Mouse (Mus musculus) heart, postnatal 14 days (tissue): ENCODE measurements around the gene Babam1. TPM values are rescaled to one million over a fixed set of nuclear protein-coding genes. Genes with fewer than 3 reads are reported as not detected.

ENCODE experiments used
- DNase-seq, 2 experiments: peaks; one replicate each; pipeline ENCODE4 v3.0.0; 2021 to 2022
- intact Hi-C: fragments of 180-260 bp; cut with DNase I; formaldehyde crosslinking; loops from one replicate; pipeline ENCODE4 v1.15.1; 2025
- long read RNA-seq, 2 experiments: library from polyadenylated mRNA; stranded (forward); transcript quantifications; one replicate each; pipeline ENCODE4 v2.0.0; 2021
- total RNA-seq, 2 experiments: library from RNA; stranded (reverse); gene quantifications; 2 replicates each; pipeline ENCODE4 v1.2.3; 2021

Gene Babam1
- total RNA-seq, result 10 to 100 TPM; 57.0 to 62.9 TPM
- long read RNA-seq, experiment 1, transcript Babam1-201 (9 exons, 1,433 nt), result major isoform, 46 of 63 reads
- long read RNA-seq, experiment 1, partial matches to known transcripts, result 4 of 63 reads
- long read RNA-seq, experiment 1, other reads (novel, unspliced or antisense), result 13 of 63 reads
- long read RNA-seq, experiment 2, transcript Babam1-201 (9 exons, 1,433 nt), result major isoform, 33 of 42 reads
- long read RNA-seq, experiment 2, partial matches to known transcripts, result 4 of 42 reads
- long read RNA-seq, experiment 2, other reads (novel, unspliced or antisense), result 5 of 42 reads

- intact Hi-C loops, result loop anchor here (5.0 kb wide), 1 partner anchor 824 kb away; no protein-coding TSS in a partner anchor
- DNase-seq, result peak; percentile 89 to 93
Measured at GRCm38 (mm10) chr8:71396639-71397305, at the start of gene Babam1. Babam1 (plus strand) TSS chr8:71396861.

- intact Hi-C loops, result no loop called here
- DNase-seq, result no peak
Measured at GRCm38 (mm10) chr8:71351117-71351516, 45.5 kb upstream of the Babam1 start.

GRCm38 (mm10) chr8:71351520-71351919, 45.1 kb upstream of the Babam1 start:
- intact Hi-C loops, result no loop called here
- DNase-seq, result no peak

GRCm38 (mm10) chr8:71358026-71358425, 38.6 kb upstream of the Babam1 start:
- DNase-seq, result no peak
- intact Hi-C loops, result no loop called here

- DNase-seq, result peak; percentile 88 to 92
- intact Hi-C loops, result loop anchor here (5.0 kb wide), 1 partner anchor 95 kb away; the partner anchor contains the start of genes Abhd8 and Mrpl34
Measured at GRCm38 (mm10) chr8:71366771-71367528, 29.7 kb upstream of the Babam1 start, which contains the start of gene Use1. Use1 (plus strand) TSS chr8:71366848.

- no peak for DNase-seq
- intact Hi-C loops, result loop anchor here (5.0 kb wide), 1 partner anchor 95 kb away; the partner anchor contains the start of genes Abhd8 and Mrpl34
Measured at GRCm38 (mm10) chr8:71367529-71368176, 29.0 kb upstream of the Babam1 start.

GRCm38 (mm10) chr8:71368366-71368765, 28.3 kb upstream of the Babam1 start:
- DNase-seq, result no peak
- intact Hi-C loops, result loop anchor here (5.0 kb wide), 1 partner anchor 94 kb away; the partner anchor contains the start of genes Abhd8 and Mrpl34

- intact Hi-C loops, result loop anchor here (5.0 kb wide), 1 partner anchor 93 kb away; the partner anchor contains the start of genes Abhd8 and Mrpl34
- no peak for DNase-seq
Measured at GRCm38 (mm10) chr8:71369040-71369718, 27.5 kb upstream of the Babam1 start.

- no peak for DNase-seq
- intact Hi-C loops, result loop anchor here (5.0 kb wide), 1 partner anchor 102 kb away; no protein-coding TSS in a partner anchor
Measured at GRCm38 (mm10) chr8:71370711-71371235, 25.9 kb upstream of the Babam1 start.

- intact Hi-C loops, result loop anchor here (5.0 kb wide), 1 partner anchor 101 kb away; no protein-coding TSS in a partner anchor
- DNase-seq, result peak; percentile 97 to 98
Measured at GRCm38 (mm10) chr8:71371236-71371848, 25.3 kb upstream of the Babam1 start, which contains the start of gene Ocel1. Ocel1 (plus strand) TSS chr8:71371298.

- intact Hi-C loops, result loop anchor here (5.0 kb wide), 1 partner anchor 100 kb away; no protein-coding TSS in a partner anchor
- DNase-seq, result no peak
Measured at GRCm38 (mm10) chr8:71372427-71372826, 24.2 kb upstream of the Babam1 start.

GRCm38 (mm10) chr8:71373000-71373399, 23.7 kb upstream of the Babam1 start:
- DNase-seq, result no peak
- intact Hi-C loops, result loop anchor here (5.0 kb wide), 1 partner anchor 99 kb away; no protein-coding TSS in a partner anchor

GRCm38 (mm10) chr8:71374616-71375206, 21.9 kb upstream of the Babam1 start:
- intact Hi-C loops, result loop anchor here (2.0 to 5.0 kb wide), 2 partner anchors 30 to 98 kb away; no protein-coding TSS in a partner anchor
- no peak for DNase-seq

GRCm38 (mm10) chr8:71375581-71376422, 20.9 kb upstream of the Babam1 start:
- intact Hi-C loops, result loop anchor here (2.0 kb wide), 1 partner anchor 29 kb away; no protein-coding TSS in a partner anchor
- DNase-seq, result peak; percentile 57 to 65

GRCm38 (mm10) chr8:71376423-71377030, 20.1 kb upstream of the Babam1 start:
- intact Hi-C loops, result no loop called here
- DNase-seq, result no peak

GRCm38 (mm10) chr8:71379008-71379407, 17.7 kb upstream of the Babam1 start:
- DNase-seq, result no peak
- intact Hi-C loops, result no loop called here
